Mouse (Mus musculus) hindbrain, embryonic 12.5 days (tissue): ENCODE results near the gene Wfdc12. TPM values are rescaled to one million over a fixed set of nuclear protein-coding genes. Genes with fewer than 3 reads are reported as not detected.

ENCODE experiments used
- ATAC-seq: fragments of 200-750 bp; cut with Nextera tagmentation; 2 replicates; pipeline ENCODE4 v1.8.0; 2017; ENCODE audit warnings: moderate TSS enrichment; ENCODE audit not compliant: low FRiP score
- H3K27ac ChIP-seq: fragments of 300-500 bp; sonication (generic); 2 replicates; pipeline ENCODE4 v1.5.1; 2016; ENCODE audit warnings: mild to moderate bottlenecking
- H3K27me3 ChIP-seq: fragments of 300-500 bp; sonication (generic); 2 replicates; pipeline ENCODE4 v1.6.1; 2016; ENCODE audit warnings: mild to moderate bottlenecking
- H3K36me3 ChIP-seq: fragments of 300-500 bp; sonication (generic); 2 replicates; pipeline ENCODE4 v1.6.1; 2016; ENCODE audit warnings: mild to moderate bottlenecking
- H3K4me1 ChIP-seq: fragments of 300-500 bp; sonication (generic); 2 replicates; pipeline ENCODE4 v1.6.1; 2016
- H3K4me2 ChIP-seq: fragments of 300-500 bp; sonication (generic); replicated peaks from 2 replicates; pipeline ENCODE4 v1.6.1; 2016; ENCODE audit warnings: mild to moderate bottlenecking
- H3K4me3 ChIP-seq: fragments of 300-500 bp; sonication (generic); 2 replicates; pipeline ENCODE4 v1.5.1; 2016; ENCODE audit warnings: mild to moderate bottlenecking
- H3K9ac ChIP-seq: fragments of 300-500 bp; sonication (generic); 2 replicates; pipeline ENCODE4 v1.6.1; 2016; ENCODE audit warnings: mild to moderate bottlenecking, moderate library complexity
- H3K9me3 ChIP-seq: fragments of 300-500 bp; sonication (generic); replicated peaks from 2 replicates; pipeline ENCODE4 v1.6.1; 2016; ENCODE audit warnings: mild to moderate bottlenecking
- WGBS: fragments of 180-500 bp; shearing (Covaris S2); methylation state at CpG from one replicate; pipeline ENCODE4 v1.1.7; 2016; 5-methylcytosine and 5-hydroxymethylcytosine counted together
- polyA plus RNA-seq: library from polyadenylated mRNA; unstranded; fragments of >200 nt; fragmentation: Nextera tagmentation; extraction: Ambion mirVana; gene quantifications from 2 replicates; pipeline ENCODE4 v1.2.1, GENCODE M21; 2016

The Wfdc12 gene
- polyA plus RNA-seq, 1 experiment from 2014 or later, result not detected

DNA sequence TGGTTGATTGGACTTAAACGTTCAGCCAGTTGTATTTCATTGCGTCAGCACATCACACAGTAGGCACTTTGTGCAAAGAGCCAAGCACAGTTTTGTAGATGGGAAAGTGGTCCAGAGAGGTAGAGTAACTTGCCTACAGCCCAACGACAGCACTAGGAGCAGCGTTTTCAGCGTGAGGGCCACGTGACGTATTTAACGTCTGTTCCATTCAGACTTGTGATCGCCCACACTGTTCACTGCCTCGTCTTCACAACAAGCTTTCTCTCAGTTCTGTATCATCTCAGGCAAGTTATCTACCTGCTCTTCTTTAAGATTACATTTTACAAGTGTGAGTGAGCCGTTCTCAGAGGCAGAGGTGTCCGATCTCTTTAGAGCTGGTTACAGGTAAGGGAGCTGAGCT lies 43.9 kb downstream of the Wfdc12 start:
- no peaks in the 10 kb centered on the region for H3K9me3 ChIP-seq
- peaks cover 34% of the 10 kb centered on the region for H3K4me1 ChIP-seq
- no peak overlapping the region for H3K4me3 ChIP-seq
- peaks cover 5% of the 10 kb centered on the region; the same call in 1 of the 2 replicates for H3K36me3 ChIP-seq
- no peak for ATAC-seq
- no peak overlapping the region for H3K9ac ChIP-seq
- WGBS, result 95% methylated on average over 12 of the region's 12 CpGs
- H3K27ac ChIP-seq, result no peak overlapping the region
- H3K27me3 ChIP-seq, result no peaks in the 10 kb centered on the region
- H3K4me2 ChIP-seq, result no peak overlapping the region

DNA sequence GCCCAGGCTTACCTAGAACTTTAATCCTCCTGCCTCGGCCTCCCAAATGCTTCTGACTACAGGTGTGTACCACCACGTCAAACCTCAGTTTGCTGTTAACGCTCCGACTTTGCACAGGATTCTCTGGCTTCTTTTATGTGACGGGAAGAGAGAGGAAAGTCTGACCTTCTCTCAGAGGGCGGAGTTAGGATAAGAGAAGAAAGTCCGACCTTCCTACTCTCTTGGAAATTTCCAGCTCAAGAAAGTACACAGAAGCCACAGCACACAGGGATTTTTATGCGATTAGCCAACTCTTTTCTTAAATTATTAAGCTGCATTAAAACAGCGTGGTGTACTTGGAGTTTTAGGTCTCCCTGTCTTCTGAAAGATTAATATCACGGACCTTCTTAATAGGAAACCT lies 45.9 kb downstream of the Wfdc12 start:
- no peaks in the 10 kb centered on the region for H3K36me3 ChIP-seq
- WGBS, result 81% methylated on average over 10 of the region's 10 CpGs
- no peaks in the 10 kb centered on the region for H3K9me3 ChIP-seq
- H3K4me1 ChIP-seq, result peaks cover 32% of the 10 kb centered on the region
- no peak for ATAC-seq
- no peak overlapping the region for H3K27ac ChIP-seq
- no peaks in the 10 kb centered on the region for H3K27me3 ChIP-seq
- H3K9ac ChIP-seq, result no peak overlapping the region
- H3K4me3 ChIP-seq, result no peak overlapping the region
- no peak overlapping the region for H3K4me2 ChIP-seq

DNA sequence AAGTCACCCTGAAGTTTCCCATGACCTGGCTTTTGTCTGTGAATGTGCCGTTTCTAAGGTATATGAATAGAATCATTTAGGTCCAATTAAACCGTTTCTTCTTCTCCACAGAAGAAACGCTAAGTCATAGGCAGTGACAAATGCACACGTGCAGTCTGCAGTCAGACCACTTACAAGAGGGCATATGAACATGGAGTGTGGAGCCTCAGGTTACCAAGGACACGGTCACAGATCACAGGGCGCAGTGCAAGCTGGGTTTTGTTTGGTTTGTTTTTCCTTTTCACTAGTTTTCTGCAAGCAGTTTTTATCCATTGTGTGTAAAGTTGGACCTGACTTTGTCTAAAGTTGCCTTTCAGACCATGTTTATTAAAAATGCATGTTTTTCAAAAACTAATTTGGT lies 46.4 kb downstream of the Wfdc12 start:
- no peak for ATAC-seq
- 45% methylated on average over 6 of the region's 6 CpGs for WGBS

DNA sequence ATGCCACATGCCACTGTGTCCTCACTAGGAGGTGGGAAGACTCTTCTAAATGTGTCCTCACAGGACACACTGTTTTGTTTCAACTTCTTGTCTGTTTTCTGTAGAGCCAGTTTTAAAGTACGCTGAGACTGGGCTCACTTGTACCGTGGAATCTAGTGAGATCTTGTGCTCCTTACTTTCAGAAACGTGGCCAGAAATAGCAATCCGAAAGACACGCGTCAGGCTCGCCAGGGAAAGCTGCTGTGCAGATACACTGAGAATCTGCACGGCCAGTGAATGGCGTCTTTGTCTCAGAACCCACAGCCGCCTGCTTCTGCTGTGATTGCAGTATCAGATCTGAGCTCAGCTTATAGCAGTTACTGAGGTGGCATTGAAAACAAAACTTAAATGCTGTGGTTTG lies 48.4 kb downstream of the Wfdc12 start:
- Histone ChIP-seq H3K27me3 (no peaks in the 10 kb centered on the region), H3K4me2 (no peak overlapping the region), H3K36me3 (no peaks in the 10 kb centered on the region), H3K4me1 (peaks cover 36% of the 10 kb centered on the region), H3K9ac (no peak overlapping the region), H3K9me3 (no peaks in the 10 kb centered on the region), H3K27ac (peak overlapping the region; percentile 84), H3K4me3 (no peak overlapping the region)
- ATAC-seq, result no peak
- 49% methylated on average over 10 of the region's 10 CpGs for WGBS

More for the DNA sequence above, 46.4 kb downstream of the Wfdc12 start:
- no peaks in the 10 kb centered on the region for H3K9me3 ChIP-seq
- H3K4me2 ChIP-seq, result no peak overlapping the region
- no peak overlapping the region for H3K9ac ChIP-seq
- no peaks in the 10 kb centered on the region for H3K36me3 ChIP-seq
- no peaks in the 10 kb centered on the region for H3K27me3 ChIP-seq
- H3K27ac ChIP-seq, result no peak overlapping the region
- H3K4me3 ChIP-seq, result no peak overlapping the region
- peaks cover 30% of the 10 kb centered on the region for H3K4me1 ChIP-seq

Other genes with a start within 250 kb of the Wfdc12 start
- gene Ywhab, start 195.6 kb downstream of the Wfdc12 start, polyA plus RNA-seq, result 355 and 373 TPM in 2 replicates
- 2.3 and 2.9 TPM in 2 replicates for gene Pabpc1l, start 165.2 kb downstream of the Wfdc12 start, polyA plus RNA-seq
- gene Stk4, start 120.3 kb downstream of the Wfdc12 start, polyA plus RNA-seq, result 32.0 and 34.5 TPM in 2 replicates
- 47.0 and 47.8 TPM in 2 replicates for gene Tomm34, start 119.4 kb downstream of the Wfdc12 start, polyA plus RNA-seq
- 0.27 and 0.30 TPM in 2 replicates for gene Kcns1, start 19.5 kb downstream of the Wfdc12 start, polyA plus RNA-seq
- gene Wfdc5, start 7.9 kb downstream of the Wfdc12 start, polyA plus RNA-seq, result not detected in 2 replicates
- gene Wfdc15a, start 9.5 kb upstream of the Wfdc12 start, polyA plus RNA-seq, result not detected in 2 replicates
- gene Wfdc15b, start 31.1 kb upstream of the Wfdc12 start, polyA plus RNA-seq, result not detected in 2 replicates
- gene Svs2, start 47.9 kb upstream of the Wfdc12 start, polyA plus RNA-seq, result not detected in 2 replicates
- gene Svs3b, start 66.0 kb upstream of the Wfdc12 start, polyA plus RNA-seq, result not detected in 2 replicates
- gene Svs4, start 87.9 kb upstream of the Wfdc12 start, polyA plus RNA-seq, result not detected in 2 replicates
- not detected in 2 replicates for gene Svs3a, start 98.7 kb upstream of the Wfdc12 start, polyA plus RNA-seq
- not detected in 2 replicates for gene Svs6, start 126.1 kb upstream of the Wfdc12 start, polyA plus RNA-seq
- gene Svs5, start 142.1 kb upstream of the Wfdc12 start, polyA plus RNA-seq, result not detected in 2 replicates
- 1.2 and 2.0 TPM in 2 replicates for gene Slpi, start 198.5 kb upstream of the Wfdc12 start, polyA plus RNA-seq
- 0.33 and 0.37 TPM in 2 replicates for gene Rbpjl, start 212.5 kb upstream of the Wfdc12 start, polyA plus RNA-seq
- gene Matn4, start 214.6 kb upstream of the Wfdc12 start, polyA plus RNA-seq, result 31.5 and 39.5 TPM in 2 replicates